Mouse (Mus musculus) spleen, embryonic (tissue): ENCODE results near the gene Lif.

Source experiments
- CTCF ChIA-PET: fragments of 350-600 bp; sonication (Branson Sonifier 250); formaldehyde crosslinking; loops from one replicate; lab custom pipeline; 2022; lab: Charles Lee

Lif gene

GRCm38 (mm10) chr11:4320876-4321275 is 63.5 kb downstream of the Lif start:
- CTCF ChIA-PET = no interaction called here
